Mouse (Mus musculus): ENCODE results near the gene Slc35d2.
"Not testable (repeated sequence)": the region's sequence is repeated elsewhere in the genome, so short reads cannot be mapped to it uniquely, and the experiment has no call there.

Slc35d2 gene

DNA sequence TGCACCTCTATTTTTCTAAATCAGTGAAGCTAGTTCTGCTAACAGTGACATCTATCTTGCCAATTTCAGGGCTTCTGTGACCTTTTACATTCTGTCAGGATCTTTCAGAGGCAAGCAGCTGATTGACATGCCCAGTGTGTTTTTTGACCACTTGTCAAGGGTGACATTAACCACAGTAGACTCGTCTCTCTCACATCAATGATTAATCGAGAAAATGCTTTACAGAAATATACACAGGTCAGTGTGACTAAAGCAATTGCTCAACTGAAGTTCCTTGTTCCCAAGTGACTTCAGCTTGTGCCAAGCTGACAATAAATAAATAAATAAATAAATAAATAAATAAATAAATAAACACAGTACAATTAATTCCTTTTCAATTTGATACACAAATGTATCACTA lies 76.9 kb downstream of the Slc35d2 start:
- not testable (repeated sequence) for H3K36me3 ChIP-seq (ENCODE audit: control insufficient read depth, insufficient read depth, low read length, poor library complexity, severe bottlenecking); H3K27me3 ChIP-seq (ENCODE audit: control insufficient read depth, insufficient read depth, low read length, poor library complexity, severe bottlenecking); DNase-seq (ENCODE audit: low read depth, low spot score)

DNA sequence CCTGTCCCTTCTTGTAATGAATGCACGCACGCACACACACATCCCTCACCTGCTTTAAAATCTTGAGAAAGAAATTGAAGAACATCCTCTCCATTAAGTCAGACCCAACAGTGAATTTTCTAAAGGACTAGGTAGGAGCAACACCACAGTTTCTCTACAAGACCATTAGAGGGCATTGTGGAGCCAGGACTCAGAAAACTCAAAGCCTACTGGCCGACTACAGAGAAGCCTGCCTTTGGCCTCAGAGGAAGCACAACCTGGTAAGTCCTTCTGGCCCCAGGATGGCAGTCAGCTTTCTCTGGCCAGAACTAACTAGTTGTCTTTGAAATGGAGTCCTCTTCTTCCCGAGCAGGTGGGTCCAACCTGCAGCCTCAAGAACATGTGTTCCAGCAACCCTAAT lies 78.3 kb downstream of the Slc35d2 start:
- no peaks in the 10 kb centered on the region for H3K36me3 ChIP-seq (ENCODE audit: control insufficient read depth, insufficient read depth, low read length, poor library complexity, severe bottlenecking)
- no peaks in the 10 kb centered on the region for H3K27me3 ChIP-seq (ENCODE audit: control insufficient read depth, insufficient read depth, low read length, poor library complexity, severe bottlenecking)
- DNase-seq (ENCODE audit: low read depth, low spot score) = peak; percentile 12

DNA sequence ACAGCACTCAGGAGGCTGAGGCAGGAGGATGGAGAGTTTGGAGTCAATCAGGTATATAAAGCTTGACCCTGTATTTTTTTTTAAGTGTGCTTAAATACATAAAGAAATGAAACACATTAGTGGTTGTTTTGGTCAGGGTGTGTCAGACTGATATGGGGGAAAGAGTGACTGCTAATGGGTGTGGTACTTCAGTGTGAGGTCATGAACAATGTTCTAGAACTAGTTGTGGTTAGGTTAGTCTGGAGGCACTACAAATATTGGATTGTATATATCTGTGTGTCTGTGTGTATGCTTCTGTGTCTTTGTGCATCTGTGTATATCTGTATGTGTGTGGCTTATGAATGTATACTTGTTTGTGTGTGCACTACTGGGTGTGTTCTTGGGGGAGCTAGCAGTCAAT lies 79.6 kb downstream of the Slc35d2 start:
- no peak for DNase-seq (ENCODE audit: low read depth, low spot score)
- H3K36me3 ChIP-seq (ENCODE audit: control insufficient read depth, insufficient read depth, low read length, poor library complexity, severe bottlenecking) = no peaks in the 10 kb centered on the region
- H3K27me3 ChIP-seq (ENCODE audit: control insufficient read depth, insufficient read depth, low read length, poor library complexity, severe bottlenecking) = no peaks in the 10 kb centered on the region

GRCm38 (mm10) chr13:64048467-64048866 lies 80.7 kb downstream of the Slc35d2 start:
- no peak for DNase-seq (ENCODE audit: low read depth, low spot score)
- H3K36me3 ChIP-seq (ENCODE audit: control insufficient read depth, insufficient read depth, low read length, poor library complexity, severe bottlenecking) = no peaks in the 10 kb centered on the region
- H3K27me3 ChIP-seq (ENCODE audit: control insufficient read depth, insufficient read depth, low read length, poor library complexity, severe bottlenecking) = no peaks in the 10 kb centered on the region
